Mouse (Mus musculus) 416B (cell line): ENCODE measurements around the gene Il23a.
A peak's percentile ranks its signal among the peaks of the same experiment; 100 is the strongest.

Source experiments
- DNase-seq: peaks from one replicate; pipeline ENCODE4 v3.0.0; 2011; ENCODE audit warnings: low read depth

The Il23a gene

DNA sequence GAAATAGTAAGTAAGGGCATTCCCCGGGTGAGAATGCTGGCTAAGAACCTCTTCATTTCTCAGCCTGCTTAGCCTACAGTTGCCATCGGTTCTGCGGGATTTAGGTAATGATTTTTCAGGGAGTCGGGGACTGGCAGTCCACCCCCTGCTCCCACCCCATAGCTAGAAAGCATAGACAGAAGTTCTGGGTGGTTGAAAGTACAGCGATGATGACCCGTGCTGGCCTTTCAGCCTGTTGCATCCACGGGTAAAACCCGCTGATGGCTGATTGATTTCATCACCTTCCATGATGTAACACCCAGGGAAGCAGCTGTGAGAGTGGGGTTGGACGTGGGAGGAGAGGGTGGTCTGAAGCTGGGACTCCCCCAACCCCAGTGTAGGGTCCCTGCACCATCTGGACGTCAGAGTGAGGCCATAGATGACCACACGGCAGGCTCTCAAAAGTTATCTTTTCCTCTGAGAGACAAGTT is at the start of gene Il23a:
Il23a (minus strand) TSS at position 51 of the 470 bp plus-strand sequence.
- DNase-seq, result peak; percentile 26

DNA sequence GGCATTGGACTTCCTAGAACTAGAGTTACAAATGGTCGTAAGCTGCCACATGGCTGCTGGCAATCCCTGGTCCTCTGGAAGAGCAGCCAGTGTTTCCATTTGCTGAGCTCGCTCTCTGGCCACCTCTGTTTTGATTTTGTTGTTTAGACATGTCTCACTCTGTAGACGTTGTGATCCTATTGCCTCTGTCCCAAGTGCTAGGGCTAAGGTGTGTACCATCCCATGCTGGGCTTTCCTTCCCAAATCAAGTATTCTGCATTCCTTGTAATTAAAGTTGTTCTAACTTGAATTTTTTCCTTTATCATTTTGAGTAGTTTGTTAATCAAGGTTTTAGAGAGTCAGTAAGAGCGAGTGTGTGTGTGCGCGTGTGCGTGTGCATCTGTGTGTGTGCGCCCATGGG is 49.0 kb upstream of the Il23a start:
- DNase-seq, result no peak

DNA sequence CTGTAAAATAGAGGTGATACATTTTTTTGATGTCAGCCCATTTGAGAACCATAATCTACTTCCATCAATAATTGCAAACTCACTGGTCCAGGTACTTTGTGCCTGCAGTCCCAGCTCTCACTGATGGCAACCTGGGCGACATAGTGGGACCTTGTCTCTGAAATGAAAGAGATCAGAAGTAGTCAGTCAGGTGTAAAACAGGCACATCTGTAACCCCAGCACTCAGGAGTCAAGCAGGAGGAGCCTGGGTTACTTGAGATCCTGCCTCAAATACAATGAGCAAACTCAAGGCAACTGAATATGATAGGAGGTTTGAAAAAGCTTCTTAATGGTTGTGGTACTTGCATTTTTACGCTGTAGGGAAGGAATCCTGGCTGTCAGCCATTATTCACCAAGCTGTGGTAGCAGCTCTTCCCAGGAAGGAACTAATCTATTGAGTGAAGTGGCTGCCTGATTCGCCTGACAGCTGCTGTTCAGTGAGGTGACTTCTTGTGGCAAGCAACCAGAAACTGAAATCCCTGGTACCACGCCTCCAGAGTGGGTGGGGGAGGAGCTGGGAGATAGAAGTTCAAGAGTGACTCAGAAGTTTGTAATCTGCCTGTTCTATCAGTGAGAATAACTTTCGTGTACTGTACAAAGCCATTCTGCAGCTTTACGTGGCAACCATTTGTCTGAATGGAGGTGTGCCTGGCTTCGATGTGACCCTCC is 46.2 kb upstream of the Il23a start:
- DNase-seq, result peak; percentile 99

DNA sequence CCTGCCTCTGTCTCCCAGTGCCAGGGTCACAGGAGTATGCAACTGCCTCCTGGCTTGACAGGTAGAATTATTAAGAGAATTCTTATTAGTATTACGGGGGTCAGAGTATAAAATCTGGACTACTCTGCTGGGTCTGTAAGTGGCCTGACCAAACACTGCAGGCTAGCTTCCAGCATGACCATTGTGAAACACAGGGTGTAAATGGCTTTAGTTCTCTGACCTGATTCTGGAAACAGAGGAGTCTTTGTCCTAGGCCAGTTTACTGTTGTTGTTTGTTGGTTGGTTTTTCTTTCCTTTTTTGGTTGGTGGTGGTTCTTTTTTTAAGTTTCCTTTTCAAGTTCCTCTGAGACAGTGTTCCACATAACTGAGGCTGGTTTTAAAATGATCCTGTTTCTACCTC is 44.9 kb upstream of the Il23a start:
- DNase-seq, result peak; percentile 27

DNA sequence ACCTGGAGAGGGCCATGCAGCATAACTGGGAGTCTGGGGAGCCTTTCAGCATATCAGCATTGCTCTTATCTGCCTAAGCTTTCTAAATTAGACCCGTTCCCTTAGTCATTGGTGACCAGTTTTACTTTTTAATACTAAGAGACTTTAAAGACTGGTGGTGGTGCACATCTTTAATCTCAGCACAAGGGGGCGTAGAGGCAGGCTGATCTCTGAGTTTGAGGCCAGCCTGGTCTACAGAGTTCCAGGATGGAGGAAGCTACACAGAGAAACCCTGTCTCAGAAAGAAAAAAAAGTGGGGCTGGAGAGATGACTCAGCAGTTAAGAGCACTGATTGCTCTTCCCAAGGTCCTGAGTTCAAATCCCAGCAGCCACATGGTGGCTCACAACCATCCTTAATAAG is 41.7 kb upstream of the Il23a start:
- peak; percentile 55 for DNase-seq

DNA sequence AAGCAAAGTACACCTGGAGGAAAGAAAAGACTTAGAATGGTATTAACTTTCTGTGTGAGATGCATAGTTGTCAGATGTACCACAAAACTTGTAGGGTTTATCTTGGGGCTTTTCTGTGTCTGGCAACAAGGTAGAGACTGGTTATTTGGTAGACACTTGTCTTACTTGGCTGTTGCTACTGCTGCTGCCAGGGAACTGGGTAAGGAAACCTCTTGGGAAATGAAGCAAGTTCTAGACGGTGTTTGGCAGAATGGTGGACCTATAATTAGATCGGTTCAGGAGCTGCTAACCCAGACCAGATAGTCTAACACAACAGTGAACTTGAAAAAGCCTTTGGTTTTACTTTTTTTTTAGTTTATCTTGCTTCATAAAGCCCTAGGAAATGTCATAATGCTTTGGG is 40.4 kb upstream of the Il23a start:
- no peak for DNase-seq

DNA sequence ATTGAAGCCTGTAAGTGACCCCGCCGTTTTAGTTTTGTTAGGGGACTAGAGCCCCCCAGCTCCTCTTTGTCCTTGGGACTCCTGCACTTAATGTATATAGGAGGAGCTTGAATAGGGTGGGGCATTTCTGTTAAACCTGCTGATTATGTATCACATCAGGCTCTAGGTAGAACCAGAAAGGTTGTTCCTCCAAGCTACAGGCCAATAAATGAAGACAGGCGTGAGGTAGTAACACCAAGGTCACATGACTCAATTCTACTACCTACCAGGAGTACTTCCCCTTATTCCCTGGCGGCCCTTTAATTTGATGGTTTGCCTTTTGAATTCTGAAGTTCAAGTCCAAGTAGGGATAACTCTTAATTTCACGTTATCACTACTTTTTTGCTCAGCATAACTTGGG is 39.9 kb upstream of the Il23a start:
- peak; percentile 79 for DNase-seq

DNA sequence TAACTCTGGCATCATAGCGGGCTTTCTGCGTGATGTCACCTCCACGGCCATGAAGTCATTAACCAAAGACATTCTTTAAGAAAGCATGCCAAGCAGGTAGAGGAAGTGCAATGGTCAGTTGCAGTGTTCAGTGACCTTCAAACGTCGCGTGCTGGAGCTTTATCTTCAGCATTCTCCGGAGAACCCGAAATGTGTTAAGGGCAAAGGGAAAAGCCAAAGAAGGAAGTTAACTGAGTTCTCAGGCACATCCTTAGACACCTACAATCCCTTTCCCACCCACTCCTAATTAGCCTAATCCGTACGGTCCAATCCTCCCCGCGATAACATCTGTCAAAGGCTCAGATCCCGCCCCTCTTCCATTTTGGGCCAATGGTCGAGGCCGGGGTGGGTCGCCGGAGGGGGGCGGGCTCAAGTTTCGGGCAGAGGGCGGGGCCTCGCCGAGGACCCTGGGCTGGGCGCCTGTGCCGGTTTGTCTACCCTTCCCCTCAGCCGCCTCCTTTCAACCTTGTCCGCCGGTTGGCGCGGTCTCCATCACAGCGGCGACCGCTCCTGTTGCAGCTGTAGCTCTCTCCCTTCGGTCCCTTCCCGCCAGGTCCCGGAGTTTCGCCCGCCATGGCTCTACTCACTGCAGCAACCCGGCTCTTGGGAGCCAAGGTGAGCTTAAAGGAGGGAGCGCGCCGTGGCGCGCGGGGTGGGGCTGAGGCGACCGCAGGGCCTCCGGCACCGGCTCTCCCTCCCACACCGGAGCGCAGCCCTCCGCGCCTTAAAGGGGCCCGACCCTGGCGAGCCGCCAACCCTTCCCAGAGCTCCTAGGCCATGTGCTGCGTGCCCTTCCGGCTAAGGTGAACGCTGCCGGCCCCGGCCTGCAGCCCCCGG is 39.0 kb upstream of the Il23a start, which contains the start of gene Cs:
Cs (plus strand) TSS at position 429 of the 876 bp plus-strand sequence.
- DNase-seq, result peak; percentile 99

DNA sequence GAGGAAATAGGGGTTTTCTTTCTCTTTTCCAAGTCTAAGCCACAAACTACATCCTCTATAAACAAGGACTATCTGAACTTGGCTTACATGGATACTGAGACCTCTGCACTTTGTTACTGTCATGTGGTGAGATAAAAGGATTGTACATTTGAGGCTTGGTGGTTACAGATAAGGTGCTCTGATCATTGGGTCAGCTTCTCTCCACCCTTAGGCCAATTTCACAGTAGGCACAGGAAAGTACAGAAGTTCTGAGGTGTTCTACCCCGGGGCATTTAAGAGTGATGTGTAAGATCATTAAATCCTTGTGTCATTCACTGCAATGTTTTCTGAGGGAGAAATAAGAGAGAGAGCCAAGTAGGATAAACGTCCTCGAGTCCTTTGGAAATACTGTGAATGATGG is 38.0 kb upstream of the Il23a start:
- no peak for DNase-seq

DNA sequence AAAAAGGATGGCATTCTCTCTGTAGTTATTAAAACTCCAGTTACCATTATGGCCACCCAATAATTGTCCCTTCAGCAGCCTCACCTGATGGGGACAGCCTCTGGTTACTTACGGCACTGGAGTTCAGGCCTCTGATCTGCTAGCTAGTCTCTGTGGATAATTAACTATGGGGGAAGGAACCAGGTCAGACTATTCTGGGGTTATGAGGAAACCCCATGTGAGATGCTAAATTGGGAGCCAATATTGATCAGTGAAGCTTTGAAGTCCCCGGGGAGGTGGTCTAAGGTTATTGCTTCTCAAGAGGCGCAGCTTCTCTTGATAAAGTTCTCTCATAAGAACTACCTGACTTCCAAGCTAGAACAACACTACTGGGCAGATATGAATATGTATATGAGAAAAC is 37.6 kb upstream of the Il23a start:
- DNase-seq, result no peak

DNA sequence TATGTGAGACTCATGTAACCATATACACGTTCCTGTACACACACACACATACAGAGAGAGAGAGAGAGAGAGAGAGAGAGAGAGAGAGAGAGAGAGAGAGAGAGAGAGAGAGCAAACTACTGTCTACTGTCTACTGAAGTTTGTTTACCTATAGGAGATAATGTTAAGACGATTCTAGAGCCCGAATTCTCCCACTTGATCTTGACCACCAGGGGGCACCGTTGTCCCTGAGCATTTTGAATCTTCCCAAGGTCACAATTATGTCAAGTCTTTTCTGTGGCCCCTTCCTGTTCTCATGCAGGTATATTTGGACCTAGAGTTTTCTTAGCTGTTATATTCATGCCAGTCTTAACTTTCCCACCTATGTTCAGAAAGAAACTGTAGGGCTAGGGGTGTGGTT is 37.0 kb upstream of the Il23a start:
- peak; percentile 87 for DNase-seq

DNA sequence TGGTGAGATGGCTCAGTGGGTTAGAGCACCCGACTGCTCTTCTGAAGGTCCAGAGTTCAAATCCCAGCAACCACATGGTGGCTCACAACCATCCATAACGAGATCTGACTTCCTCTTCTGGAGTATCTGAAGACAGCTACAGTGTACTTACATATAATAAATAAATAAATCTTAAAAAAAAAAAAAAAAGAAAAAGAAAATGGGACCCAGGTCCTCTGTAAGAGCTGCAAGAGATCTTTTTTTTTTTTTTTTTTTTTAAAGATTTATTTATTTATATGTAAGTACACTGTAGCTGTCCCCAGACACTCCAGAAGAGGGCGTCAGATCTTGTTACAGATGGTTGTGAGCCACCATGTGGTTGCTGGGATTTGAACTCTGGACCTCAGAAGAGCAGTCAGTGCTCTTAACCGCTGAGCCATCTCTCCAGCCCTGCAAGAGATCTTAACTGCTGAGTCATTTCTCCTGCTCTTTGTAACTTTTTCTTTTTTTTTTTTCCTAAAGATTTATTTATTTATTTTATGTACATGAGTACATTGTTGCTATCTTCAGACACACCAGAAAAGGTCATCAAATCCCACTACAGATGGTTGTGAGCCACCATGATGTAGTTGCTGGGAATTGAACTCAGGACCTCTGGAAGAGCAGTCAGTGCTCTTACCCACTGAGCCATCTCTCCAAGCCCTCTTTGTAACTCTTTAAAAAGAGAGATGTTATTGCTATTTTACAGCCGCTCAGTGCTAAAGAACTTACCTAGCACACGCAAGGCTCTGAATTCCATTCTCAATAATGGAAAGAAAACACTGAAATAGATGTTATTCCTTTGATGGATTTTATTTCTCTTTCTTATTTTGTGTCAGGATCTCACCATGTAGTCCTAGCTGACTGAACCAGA is 34.1 kb upstream of the Il23a start:
- DNase-seq, result peak; percentile 43

DNA sequence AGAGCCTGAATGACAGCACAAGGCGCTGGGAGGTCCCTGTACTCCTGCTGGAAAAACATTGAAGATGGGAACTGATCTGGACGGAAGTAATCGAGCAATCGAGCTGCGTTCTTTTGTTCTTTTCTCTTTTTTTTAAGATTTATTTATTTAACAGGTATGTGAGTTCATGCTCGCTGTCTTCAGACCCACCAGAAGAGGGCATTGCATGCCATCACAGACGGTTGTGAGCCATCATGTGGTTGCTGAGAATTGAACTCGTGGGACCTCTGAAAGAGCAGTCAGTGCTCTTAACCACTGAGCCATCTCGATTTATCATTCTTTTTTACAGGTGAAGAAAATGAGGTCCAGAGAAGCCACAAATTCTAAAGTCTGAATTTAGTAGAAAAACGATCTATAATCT is 29.1 kb upstream of the Il23a start:
- peak; percentile 53 for DNase-seq

DNA sequence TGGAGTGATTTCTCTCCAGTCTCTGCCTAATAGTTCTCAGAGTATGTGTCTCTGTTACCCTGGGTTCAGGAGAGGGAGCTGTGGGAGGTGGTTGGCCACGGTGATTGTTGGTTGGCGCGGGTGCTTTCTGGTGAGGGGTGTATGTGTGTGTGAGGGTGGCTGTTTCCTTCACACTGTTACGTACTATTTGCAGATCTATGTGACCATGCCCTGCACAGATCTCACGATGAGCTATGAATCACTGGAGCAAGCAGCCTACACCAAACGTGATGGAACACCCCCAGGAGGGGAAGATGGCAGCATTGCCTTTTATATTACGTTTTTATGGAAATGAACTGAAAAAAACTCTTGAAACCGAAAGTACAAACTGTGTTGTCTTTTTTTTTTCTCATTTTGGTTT is 28.3 kb upstream of the Il23a start:
- no peak for DNase-seq

DNA sequence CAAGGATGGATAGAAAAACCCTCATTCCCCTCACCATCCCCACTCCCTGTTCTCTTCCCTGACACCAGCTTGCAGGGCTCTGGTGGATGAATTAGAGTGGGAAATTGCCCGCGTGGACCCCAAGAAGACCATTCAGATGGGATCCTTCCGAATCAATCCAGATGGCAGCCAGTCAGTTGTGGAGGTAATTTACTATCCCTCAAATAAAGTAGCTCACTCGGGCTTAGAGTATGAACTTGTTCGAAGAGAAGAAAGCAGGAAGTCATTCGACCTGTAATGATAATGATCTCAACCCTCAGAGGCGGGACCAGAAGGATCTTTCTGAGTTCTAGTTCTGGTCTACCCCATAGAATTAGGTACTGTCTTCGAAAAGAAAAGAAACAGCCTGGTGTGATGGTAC is 25.0 kb upstream of the Il23a start:
- DNase-seq, result peak; percentile 59

DNA sequence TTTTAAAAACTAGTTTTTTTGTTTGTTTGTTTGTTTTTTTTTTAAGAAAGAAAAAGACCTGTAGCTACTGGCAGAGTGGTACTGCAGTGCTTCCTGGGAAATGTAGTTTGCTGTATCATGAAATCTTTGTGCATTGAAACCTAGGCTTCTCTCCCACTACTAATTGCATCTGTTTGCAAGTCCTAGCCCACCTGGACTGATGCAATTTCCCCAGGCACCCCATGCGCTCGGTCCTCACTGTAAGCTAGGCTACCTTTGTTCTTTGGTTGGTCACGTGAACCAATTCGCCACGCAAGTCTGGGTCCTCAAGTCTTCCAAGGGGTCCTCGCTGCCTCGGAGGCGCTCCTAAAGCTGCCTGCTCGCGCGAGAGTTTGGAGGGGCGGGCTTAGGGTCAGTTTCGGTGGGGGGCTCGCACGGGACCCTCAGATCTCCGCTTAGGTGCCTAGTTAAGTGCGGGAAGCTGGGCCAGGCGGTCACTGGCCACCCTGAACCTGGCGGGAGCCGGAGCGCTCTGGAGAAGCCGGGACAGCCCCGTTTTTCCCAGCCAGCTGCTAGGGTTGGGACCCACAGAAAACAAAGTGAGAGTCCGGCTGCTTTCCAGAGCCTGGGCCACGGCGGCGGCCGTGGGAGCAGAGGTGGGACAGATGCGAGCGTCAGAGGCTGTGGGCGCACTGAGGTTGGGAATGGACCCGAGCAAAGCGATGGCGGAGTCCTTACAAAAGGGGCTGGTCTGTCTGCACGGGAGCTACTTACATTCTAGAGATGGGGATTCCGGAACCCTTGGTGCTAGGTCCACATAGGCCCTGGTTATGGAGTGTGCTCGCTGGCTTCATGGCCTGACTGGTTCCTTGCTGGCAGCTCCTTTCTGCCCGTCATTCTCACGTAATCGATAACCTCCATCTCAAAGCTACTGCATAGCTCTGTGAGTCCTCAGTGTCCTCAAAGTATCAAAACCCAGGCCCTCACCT is 23.9 kb upstream of the Il23a start, which contains the start of gene Cnpy2:
Cnpy2 (plus strand) TSS at position 319 of the 968 bp plus-strand sequence.
- peak; percentile 94 for DNase-seq

DNA sequence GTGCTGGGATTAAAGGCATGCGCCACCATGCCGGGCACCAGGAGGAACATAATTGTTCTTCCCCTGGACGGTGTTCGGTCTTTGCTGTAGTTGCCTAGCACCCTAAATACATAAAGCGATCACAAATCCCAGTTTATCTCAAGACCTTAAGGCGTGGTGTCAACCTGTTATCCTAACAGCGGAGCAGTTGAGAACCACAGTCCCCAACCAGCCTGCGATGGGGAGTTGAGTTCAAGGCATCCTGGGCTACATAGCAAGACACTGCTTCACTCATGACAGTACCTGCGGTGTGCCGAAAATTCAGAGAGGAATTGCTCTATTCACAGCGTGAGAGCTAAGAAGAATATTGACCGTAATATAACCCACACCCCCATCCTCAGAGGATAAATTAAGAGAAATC is 23.1 kb upstream of the Il23a start:
- DNase-seq, result no peak

DNA sequence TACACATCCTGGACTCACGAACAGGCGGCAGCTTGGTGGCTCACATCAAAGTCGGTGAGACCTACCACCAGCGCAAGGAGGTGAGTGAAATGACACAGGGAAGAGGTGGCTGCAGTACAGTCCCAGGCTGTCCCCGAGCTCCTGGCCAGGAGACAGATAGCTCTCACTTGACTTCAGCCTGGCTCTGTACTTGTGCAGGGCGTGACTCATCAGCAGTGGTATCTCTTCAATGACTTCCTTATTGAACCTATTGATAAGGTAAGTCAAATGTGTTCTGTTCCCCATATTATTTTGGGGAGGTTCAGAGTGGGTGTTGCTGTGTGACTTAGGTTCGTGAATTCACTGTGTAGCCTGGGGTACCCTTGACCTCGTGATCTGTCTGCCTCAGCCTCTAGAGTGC is 17.0 kb upstream of the Il23a start:
- DNase-seq, result no peak

DNA sequence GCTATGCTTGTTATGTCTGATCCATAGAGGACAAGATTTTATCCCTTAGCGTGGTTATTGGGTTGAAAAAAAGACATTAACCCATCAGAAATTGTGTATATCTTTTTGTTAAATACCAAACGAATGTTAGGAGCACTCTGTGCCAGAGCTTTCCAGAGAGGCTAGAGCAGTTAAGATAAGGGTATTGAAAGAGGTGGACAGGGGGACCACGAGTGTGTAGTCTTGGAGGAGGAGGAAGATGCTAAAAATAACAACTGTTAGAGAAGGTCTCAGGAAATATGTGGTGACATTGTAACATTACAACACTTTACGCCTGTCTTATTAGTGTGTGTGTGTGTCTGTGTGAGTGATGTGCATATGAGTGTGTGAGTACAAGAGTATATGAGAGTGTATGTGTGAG is 12.3 kb upstream of the Il23a start:
- DNase-seq, result no peak

DNA sequence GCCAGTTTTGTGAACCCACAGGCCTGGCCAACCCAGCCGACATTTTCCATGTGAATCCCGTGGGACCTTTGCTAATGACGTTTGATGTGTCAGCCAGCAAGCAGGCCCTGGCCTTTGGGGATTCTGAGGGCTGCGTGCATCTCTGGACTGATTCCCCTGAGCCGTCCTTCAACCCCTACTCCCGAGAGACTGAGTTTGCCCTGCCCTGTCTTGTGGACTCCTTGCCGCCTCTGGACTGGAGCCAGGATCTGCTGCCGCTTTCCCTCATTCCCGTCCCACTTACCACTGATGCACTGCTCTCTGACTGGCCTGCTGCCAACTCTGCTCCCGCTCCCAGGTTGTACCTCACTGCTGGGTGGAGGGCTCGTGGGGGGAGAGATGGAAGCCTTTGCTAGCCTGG is 11.6 kb upstream of the Il23a start:
- DNase-seq, result no peak

DNA sequence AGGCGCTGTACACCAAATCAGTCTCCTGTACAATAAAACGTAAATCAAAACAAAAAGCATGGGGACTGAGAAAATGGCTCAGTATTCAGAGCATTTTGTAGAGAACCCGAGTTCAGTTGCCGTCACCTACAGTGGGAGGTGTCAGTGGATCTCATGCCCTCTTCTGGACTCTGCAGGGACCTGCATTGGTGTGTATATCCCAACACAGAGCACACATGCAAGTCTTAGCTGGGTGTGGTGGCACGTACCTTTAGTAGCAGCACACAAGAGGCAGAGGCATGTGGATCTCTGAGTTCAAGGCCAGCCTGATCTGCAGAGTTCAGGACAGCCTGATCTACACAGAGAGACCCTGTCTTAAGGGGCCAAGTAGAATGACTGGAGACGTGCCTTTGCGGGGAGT is 11.1 kb upstream of the Il23a start:
- DNase-seq, result no peak
